Mouse (Mus musculus) ES-CJ7 (cell line): ENCODE measurements around the gene Trip4.
A peak's percentile ranks its signal among the peaks of the same experiment; 100 is the strongest.

Source experiments
- DNase-seq: peaks from one replicate; pipeline ENCODE4 v3.0.0; 2011; ENCODE audit warnings: low read depth, low spot score

The Trip4 gene

DNA sequence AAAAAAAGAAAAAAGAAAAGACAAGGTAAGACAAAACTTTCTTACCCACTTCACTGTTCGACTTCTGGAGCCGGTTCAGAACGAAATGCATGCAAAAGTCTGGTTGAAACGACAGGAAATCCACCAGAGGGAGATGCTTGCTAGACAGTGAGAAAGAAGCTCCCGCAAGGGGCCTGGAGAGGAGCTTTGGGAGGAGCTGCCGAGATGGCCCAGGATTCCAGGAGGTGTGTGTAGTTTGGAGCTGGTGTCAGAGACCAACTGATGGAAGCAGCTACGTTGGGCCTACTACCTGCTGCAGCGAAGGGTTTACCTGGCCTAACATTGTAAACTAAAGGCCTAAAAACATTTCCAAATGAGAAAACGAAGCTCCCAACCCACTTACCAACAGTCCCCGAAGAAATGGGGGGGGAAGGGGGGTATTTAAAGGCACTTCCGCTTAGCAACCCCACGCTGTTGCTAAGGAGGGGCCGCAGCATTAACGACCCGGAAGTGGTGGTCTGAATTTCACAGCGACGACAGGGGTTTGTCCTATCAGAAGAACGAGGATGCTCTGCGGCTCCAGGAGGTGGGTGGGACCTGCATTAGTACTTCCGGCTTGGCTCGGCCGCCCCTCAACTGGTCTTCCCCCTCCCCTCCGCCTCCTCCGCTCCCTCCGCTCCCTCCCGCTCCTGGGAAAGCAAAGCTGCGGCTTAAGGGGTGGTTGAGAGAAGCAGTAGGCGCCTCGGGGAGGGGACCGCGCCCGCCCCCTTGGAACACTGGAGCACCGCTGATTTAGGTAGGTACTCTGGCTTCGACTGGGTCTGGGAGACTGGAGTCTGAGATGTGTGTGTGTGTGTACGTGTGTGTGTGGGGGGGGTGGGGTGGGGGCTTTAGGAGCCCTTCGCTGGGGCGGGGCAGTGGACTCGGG, at the start of gene Trip4, which contains the start of gene Csnk1g1:
Gene Trip4 (minus strand): TSS at position 401 of the 907 bp plus-strand sequence.
Gene Csnk1g1 (plus strand): TSS at position 531 of the 907 bp plus-strand sequence.
- DNase-seq, result peak; percentile 98

DNA sequence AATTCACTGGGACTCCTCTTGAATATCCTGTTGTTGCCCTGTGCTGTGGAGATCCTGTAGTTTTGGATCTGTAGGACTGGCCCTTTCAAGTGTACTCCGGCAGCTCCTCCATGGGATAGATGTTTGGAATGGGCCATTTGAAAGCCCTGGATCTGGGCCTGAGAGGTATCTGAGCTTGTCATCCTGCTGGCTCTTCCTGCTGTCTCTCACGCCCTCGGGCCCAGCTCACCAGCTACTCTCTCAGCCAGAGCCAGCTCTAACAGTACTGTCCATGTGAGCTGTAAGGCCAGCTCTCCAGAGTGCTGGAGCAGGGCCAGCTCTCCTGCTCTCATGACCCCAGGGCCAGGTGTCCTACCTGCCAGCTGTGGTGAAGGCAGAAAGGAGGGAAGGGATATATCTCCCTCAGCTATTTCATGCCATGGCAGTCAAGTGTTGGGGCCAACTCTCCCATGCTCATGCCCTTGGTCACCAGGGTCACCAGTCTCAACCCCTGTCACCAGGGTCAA, 42.5 kb upstream of the Trip4 start:
- no peak for DNase-seq

DNA sequence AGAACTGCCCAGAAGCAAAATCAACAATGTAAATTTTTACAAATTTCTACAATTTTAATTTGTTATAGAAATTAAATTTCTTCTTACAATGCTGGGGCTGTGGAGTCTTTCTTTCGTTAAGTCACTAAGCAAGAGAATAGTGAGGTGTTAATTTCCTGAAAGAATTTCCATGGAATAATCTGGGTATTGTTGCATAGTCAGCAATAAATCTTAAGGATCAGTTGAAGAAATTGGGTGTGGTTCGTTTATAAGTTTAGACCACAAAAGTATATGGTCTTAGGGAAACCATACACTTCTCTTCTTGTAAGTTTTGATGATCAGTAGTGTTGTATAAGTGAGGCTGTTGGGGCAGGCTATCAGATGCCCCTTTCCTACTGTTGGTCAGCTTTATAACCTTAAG, 29.0 kb upstream of the Trip4 start:
- no peak for DNase-seq

DNA sequence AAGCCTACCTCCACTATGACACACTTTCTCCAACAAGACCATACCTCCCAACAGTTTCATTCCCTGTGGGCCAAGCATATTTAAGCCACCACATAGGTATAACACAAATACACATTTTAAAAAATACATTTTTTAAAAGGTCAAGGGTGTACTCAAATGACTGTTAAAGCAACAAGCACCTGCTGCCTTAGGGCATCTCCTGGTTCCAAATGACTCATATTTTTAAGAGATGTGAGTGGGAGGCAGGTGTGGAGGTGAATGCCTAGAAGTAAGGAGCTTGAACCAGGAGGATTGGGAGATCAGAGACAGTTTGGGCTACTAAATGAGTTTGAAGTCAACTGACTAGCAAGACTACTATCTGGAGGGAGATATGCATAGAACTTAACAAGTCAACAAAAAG, 21.2 kb upstream of the Trip4 start:
- DNase-seq, result no peak

DNA sequence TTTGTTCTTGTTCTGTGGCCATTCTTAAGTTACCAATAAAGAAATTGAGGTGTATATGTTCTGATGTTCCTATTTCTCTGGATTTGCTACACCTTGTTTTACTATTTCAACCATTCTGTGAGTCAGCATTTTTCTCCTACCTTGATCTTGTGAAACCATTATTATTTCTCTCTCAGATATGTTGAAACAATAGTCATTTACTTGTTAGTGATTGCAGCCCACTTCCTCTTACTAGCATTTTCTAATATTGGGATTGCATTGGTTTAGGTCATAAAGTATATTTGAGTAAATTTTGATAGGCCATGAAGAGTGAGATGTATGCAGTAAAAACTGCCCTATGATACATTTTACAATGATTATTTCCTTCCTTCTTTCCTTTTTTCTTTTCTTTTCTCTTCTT, 19.9 kb upstream of the Trip4 start:
- no peak for DNase-seq

DNA sequence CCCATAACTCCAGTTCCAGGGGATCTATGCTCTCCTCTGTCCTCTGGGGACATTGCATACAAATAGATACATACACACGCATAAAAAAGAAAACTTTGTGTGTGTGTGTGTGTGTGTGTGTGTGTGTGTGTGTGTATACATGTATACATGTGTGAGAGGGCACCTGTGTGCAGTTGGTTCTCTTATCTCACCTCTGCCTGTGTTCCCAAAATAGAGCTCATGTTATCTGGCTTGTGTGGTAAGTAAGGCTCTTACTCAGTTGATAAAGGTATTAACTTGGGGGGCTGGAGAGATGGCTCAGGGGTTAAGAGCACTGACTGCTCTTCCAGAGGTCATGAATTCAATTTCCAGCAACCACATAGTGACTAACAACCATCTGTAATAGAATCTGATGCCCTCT, 8.4 kb upstream of the Trip4 start:
- DNase-seq, result no peak

DNA sequence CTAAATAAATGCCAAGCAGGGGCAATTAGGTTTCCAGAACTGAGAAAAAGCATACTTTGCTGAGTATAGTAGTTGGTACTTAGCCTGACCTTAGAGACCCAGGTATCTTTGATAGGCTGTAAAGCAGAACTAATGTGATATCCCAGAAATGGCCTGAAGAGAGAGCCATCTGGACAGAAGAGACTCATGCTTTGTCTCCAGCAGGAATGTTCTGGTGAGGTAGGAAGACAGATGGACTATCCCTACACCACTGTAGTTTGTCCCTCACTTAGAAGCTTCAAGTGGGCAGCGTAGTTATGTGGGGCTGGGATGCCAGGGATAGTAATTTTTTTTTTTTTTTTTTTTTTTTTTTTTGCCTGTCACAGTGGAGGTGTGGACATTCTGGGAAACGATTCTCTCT, 5.4 kb upstream of the Trip4 start:
- no peak for DNase-seq

DNA sequence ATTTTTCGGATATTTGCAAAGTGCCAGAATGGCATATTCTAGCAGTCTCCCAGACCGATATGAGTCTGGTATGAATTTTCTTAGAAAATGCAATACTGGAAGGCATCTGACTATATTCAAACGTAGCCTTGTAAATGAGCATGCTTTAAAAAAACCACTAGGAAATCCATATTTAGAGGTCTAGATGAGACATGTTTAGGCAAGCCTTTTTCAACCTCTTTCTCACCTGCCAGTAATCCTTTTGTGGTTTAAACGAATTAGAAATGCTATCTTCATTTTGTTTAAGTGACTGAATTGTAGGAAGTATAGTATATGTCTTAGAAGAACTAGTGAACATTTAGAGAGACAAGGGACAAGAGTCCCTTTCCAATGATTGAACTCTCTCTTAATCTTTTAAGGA, 1.2 kb upstream of the Trip4 start:
- no peak for DNase-seq

DNA sequence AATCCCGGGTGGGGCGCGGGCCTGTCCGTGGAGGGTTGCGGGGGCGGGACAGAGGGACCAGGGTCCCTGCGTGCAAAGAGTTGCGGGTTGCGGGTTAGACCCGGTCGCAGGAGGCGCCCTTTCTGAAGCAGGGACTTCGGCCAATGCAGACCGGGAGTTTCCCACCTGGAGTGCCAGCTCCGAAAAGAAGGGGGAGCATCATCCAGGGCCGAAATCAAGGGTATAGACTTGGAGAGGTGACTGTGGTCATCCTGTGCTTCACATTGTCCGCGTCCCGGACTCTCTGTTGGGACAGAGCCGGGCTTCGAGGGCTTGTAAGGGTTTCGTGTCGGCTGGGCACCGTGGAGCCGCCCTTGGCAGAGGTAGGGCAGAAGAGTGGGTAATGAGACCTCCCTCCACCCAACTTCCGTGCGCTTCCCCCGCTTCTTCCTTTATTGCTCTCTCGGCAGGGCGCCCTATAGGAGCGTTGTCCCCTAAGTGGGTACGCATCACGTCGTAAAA, 757 bp upstream of the Trip4 start:
- DNase-seq, result peak; percentile 64

DNA sequence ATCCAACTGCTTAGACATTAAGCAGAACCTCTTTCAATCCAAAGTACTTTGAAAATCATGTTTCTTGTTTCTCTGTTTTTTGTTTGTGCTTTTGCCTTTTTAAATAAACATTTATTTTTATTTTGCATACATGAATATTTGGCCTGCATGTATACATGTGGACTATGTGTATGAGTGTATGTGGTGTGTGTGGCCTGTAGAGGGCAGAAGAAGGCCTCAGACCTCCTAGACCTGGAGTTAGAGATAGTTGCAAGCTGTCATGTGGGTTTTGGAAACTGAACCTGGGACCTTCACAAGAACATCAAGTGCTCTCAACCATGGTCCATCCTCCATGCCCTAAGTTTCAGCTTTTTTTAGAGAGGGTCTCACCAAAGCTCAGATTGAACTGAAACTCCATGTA, 5.2 kb downstream of the Trip4 start:
- DNase-seq, result peak; percentile 25

DNA sequence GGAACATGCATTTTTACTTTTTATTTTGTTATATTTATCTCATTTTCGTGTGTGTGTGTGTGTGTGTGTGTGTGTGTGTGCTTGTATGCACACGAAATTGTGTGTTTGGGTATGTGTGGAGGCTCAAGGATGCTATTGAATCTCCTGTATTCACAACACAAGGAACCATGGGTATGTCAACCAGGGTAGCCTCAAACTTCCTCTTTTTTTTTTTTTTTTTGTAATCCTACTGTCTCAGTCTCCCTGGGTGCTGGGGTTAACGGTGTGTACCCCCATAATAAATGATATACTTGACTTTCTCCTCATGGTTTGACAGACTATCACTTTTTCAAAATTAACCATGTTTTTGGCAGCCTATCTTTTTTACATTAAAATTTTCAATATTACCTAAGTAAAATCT, 5.7 kb downstream of the Trip4 start:
- no peak for DNase-seq

DNA sequence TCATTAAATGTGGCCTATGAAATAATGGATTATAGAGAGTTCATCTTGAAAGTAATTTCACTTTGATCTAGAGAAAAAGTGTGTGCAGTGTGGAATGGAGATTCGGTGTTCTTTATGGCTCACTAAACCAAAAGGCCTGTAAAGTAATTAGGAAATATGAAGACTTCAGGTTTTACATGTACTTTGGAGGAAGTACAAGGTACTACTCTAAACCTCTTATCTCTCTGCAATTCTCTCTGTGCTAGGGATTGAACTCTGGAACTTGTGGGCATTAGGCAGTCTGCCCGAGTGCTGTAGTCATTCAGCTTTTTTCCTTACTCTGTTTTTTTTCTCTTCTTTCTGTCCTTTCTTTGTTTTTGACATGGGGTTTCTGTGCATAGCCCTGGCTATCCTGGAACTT, 11.6 kb downstream of the Trip4 start:
- DNase-seq, result no peak

DNA sequence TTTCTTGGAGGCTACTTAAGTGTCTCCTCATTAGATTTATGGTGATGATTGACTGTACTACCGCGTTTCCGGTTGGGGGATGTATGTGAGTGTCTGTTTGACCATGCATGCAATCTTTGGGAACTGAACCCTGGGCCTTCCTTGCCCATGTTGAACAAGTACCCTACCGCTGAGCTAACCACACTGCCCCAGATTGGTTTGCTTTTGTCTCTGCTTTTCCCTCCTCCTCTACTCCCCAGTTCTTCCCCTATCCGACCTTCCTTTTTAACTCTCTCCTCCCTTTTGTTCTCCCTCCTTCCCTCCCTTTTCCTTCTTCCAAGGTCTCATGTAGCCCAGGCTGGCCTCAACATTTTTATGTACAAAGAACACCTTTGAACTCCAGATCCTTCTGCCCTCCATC, 17.5 kb downstream of the Trip4 start:
- no peak for DNase-seq

DNA sequence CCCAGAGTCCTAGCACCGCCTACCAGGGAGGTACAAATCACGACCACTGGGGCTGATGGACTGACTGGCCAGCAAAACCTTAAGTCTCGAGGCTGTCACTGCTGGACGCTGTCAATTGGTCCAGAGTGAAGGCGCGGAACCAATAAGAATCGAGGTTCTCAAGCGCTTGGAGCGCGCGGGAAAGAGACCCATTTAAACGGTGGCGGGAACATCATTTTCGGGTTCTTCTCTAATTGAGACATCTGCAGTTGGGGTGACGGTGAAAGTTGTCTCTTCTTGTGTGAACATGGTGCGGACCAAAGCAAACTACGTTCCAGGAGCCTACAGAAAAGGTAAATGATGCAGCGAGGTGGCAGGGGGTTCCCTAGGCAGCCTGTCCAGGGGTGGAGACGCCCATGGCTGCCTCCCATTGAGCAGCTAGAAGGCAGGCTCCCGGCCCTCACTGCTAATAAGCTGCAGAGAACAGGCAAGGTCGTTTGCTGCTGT, 18.4 kb downstream of the Trip4 start, which contains the start of gene Pclaf:
Gene Pclaf (plus strand): TSS at position 95 of the 486 bp plus-strand sequence.
- peak; percentile 81 for DNase-seq

DNA sequence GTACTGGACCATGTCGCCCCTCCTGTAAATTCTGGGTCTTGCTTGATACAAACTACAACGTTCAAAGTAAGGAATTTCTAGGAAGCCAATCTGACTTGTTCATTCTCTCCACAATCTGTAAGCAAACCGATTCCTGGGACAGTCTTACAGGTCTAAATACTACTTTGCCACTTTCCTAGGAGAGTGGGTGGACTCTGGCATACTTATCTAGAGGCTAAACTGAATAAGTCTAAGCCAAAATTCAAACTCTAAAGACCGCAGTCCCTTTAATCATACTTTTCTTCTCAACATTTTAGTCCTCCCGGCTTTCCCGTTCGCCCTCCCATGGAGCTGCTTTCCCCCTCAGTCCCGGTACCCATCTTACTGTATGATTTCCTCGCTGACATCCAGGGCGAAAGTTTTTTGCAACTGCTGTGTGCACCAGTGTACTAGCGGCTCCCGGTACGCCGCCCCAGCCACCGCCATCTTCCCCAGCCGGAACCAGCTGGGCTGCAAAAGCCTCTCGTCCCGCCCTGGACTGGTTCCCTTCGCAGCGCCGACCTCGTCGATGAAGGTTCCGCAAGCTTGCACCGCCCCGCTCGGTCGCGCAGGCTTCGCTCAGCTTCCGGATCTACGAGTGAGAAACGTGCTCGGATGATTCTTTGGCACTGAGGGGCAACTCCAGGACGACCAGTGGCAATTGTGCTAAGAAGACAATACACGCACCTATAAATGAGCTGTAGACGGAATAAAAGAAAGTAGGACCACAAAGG, 23.9 kb downstream of the Trip4 start:
- DNase-seq, result peak; percentile 93

DNA sequence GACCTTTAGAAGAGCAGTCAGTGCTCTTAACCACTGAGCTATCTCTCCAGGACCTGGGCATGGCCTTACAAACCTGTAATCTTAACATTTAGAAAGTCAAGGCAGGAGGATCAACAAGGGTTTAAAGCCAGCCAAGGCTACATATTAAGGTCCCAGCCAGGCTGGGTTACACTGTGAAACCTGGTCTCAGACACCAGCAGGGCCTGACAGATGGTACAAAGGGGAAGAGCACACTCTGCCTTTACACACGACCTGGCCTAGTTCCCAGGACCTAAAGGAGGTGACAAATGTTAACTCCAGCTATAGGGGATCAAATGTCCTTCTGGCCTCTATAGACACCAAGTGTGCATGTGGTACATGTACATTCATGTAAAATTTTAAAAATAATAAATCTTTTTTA, 48.9 kb downstream of the Trip4 start:
- no peak for DNase-seq

DNA sequence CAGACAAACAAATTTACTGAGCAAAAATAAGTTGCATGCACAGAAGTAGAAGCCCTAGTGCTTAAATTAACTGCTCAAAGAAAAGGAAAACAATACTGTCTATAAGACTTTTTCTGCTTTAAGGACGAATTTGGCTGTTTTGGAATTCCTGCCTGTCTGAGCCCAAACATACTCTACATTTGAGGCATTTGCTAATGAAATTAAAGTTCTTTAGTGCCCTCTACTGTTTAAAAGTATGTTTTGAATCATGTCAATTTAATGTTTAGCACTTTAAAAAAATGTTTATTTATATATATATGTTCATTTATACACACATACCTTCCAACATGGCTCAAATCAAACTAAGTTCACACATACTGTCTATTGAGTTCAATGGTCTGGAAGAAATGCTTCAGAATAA, 58.4 kb downstream of the Trip4 start:
- no peak for DNase-seq

DNA sequence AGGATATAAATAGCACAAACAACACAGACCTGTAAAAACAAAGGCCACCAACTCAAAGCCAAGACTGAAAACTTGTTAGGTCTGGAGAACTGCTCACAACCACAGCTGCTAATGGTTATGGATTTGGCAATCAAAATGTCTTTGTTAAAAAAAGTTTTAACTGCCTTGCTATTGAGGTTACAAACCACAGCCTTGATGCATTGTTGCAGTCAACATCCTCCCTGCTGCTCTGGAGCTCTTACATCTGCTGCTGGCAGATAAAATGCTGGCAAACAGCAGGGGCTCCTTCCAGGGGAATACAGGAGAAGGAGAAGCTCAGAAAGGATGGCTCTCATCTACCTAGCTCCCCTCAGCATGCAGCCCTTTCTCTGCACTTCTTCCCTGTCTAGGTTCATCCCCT, 60.4 kb downstream of the Trip4 start:
- no peak for DNase-seq

DNA sequence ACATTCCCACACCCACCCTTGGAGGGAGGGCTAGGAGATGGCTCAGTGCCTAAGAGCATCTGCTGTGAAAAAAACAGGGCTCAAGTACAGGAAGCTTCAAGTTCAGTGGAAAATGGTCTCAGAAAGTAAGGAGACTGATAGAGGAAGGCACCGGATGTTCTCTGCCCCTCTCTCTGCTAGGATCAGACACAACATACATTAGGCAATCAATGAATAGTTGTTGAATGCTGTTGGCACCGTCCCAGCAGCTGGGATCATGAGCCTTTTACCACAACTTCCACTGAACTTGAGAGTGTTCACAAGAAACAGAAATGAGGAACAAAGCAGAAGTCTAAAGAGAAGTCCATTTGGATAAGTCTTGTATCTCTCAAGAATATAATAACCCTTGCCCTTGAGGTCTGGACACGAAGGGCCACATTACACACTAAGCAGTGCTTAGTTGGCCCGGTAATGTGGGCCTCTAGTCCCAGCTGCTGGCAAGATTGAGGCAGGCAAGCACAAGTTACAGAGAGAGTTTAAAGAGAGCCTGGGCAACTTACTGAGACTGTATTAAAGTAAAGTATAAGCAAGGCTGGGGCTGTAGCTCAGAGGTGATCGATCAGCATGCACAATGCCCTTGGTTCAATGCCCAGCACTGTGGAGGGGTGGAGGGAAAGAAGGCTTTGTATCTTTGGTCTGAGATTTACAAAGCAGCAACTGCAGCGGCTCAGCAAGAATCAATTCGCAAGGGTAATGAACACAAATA, 64.0 kb downstream of the Trip4 start:
- DNase-seq, result no peak

DNA sequence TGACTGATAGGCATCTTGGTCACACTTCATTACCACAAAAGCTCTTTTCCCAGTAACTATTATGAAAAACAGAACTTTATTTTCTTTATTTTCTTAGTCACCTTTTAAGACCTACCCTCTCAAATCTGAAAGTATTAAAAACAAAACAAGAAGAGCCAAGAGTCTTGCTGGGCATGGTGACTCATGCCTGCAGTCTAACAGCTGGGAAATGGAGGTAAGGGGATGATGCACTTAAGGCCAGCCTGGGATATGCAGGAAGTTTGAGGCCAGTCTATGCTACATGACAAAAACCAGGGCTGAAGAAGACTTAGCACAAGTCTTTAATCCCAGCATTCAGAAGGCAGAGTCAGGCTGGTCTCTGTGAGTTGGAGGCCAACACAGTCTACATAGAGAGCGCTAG, 68.8 kb downstream of the Trip4 start:
- no peak for DNase-seq

DNA sequence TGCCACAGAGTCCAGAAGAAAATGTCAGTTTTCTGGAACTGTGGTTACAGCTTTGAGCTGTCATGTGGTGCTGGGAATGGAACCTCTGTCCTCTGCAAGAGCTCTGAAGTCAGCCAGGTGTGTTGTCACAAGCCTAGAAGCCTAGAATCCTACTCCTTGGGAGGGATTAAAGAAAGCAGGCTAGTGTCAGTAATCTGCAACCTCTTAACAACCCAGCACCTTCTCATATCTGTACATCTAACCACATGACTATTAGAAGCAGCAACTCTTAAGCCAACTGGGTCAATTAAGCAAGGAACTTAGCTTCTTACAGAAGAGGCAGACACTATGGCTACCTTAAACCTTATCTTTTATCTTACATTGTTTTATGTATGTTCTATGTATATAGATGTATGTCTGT, 71.7 kb downstream of the Trip4 start:
- no peak for DNase-seq
